Mouse (Mus musculus) mature B cell (primary cell): ENCODE results near the gene Fev.

Experiments used
- in situ Hi-C: fragments of 300-500 bp; cut with MboI; formaldehyde crosslinking; loops from 2 replicates; pipeline ENCODE4 v1.14.3; 2019

Gene Fev

GRCm38 (mm10) chr1:74885369-74886042 is at the start of gene Fev:
Fev (minus strand) TSS chr1:74885419.
- in situ Hi-C loops: no loop called here

GRCm38 (mm10) chr1:74927621-74928296 is 42.5 kb upstream of the Fev start:
- in situ Hi-C loops: no loop called here

- in situ Hi-C loops: no loop called here
Measured at GRCm38 (mm10) chr1:74926721-74927120, 41.5 kb upstream of the Fev start.

- in situ Hi-C loops: no loop called here
Measured at GRCm38 (mm10) chr1:74924464-74924863, 39.2 kb upstream of the Fev start.

- in situ Hi-C loops: no loop called here
Measured at GRCm38 (mm10) chr1:74915706-74916105, 30.5 kb upstream of the Fev start.

GRCm38 (mm10) chr1:74902191-74902590 is 17.0 kb upstream of the Fev start:
- in situ Hi-C loops: no loop called here

GRCm38 (mm10) chr1:74901686-74902085 is 16.5 kb upstream of the Fev start:
- in situ Hi-C loops: no loop called here

GRCm38 (mm10) chr1:74900341-74901285 is 15.4 kb upstream of the Fev start:
- in situ Hi-C loops: no loop called here

- in situ Hi-C loops: no loop called here
Measured at GRCm38 (mm10) chr1:74898656-74899431, 13.6 kb upstream of the Fev start.

GRCm38 (mm10) chr1:74897976-74898375 is 12.8 kb upstream of the Fev start:
- in situ Hi-C loops: no loop called here

GRCm38 (mm10) chr1:74894966-74895365 is 9.7 kb upstream of the Fev start:
- in situ Hi-C loops: no loop called here

GRCm38 (mm10) chr1:74893134-74893855 is 8.1 kb upstream of the Fev start, which contains the start of gene Cryba2:
Cryba2 (minus strand) TSS chr1:74893143.
- in situ Hi-C loops: no loop called here

GRCm38 (mm10) chr1:74892351-74893133 is 7.3 kb upstream of the Fev start:
- in situ Hi-C loops: no loop called here

- in situ Hi-C loops: no loop called here
Measured at GRCm38 (mm10) chr1:74891513-74891912, 6.3 kb upstream of the Fev start.

- in situ Hi-C loops: no loop called here
Measured at GRCm38 (mm10) chr1:74884196-74885141, 750 bp downstream of the Fev start.

GRCm38 (mm10) chr1:74883441-74883840 is 1.8 kb downstream of the Fev start:
- in situ Hi-C loops: no loop called here

- in situ Hi-C loops: no loop called here
Measured at GRCm38 (mm10) chr1:74882828-74883227, 2.4 kb downstream of the Fev start.

- in situ Hi-C loops: no loop called here
Measured at GRCm38 (mm10) chr1:74882055-74882734, 3.0 kb downstream of the Fev start.
